Mouse (Mus musculus) bone marrow macrophage, adult 2 months (primary cell): ENCODE measurements at regions not wholly inside any gene's neighbourhood (a gene's known extent, or its start where the extent isn't known, plus 50 kb on each side); places are given as distances from the start of the nearest gene placed in this dataset.

Experiments used
- H3K27ac ChIP-seq: 2 replicates; pipeline ENCODE4 v1.5.1; 2012; ENCODE audit warnings: low read depth, low read length; ENCODE audit not compliant: insufficient read depth
- H3K4me1 ChIP-seq: 2 replicates; pipeline ENCODE4 v1.6.1; 2012; ENCODE audit warnings: low read length; ENCODE audit not compliant: control insufficient read depth, insufficient read depth
- H3K4me3 ChIP-seq: 2 replicates; pipeline ENCODE4 v1.5.1; 2012; ENCODE audit warnings: mild to moderate bottlenecking, low read length, moderate library complexity; ENCODE audit not compliant: insufficient read depth
- CTCF ChIP-seq: IDR thresholded peaks from 2 replicates; pipeline ENCODE4 v1.5.1; 2012; ENCODE audit warnings: low read depth, mild to moderate bottlenecking, low read length, moderate library complexity
- POLR2A ChIP-seq: IDR thresholded peaks from 2 replicates; pipeline ENCODE4 v1.6.1; 2012; ENCODE audit warnings: mild to moderate bottlenecking, low read depth, low read length, borderline replicate concordance

GRCm38 (mm10) chr6:67159224-67159623, 78.8 kb upstream of the Serbp1 start:
- TF ChIP-seq CTCF (no peak), POLR2A (no peak)
- H3K4me1 ChIP-seq, result peaks cover 7% of the 10 kb centered on the region
- H3K4me3 ChIP-seq, result no peak overlapping the region
- no peak overlapping the region for H3K27ac ChIP-seq

GRCm38 (mm10) chr6:67158765-67159164, 79.2 kb upstream of the Serbp1 start:
- TF ChIP-seq POLR2A, result no peak
- TF ChIP-seq CTCF, result peak; percentile 84
- no peak overlapping the region for H3K27ac ChIP-seq
- H3K4me3 ChIP-seq, result no peak overlapping the region
- H3K4me1 ChIP-seq, result peaks cover 7% of the 10 kb centered on the region

GRCm38 (mm10) chr6:67152845-67153468, 85.0 kb upstream of the Serbp1 start:
- TF ChIP-seq CTCF (no peak), POLR2A (no peak)
- Histone ChIP-seq H3K27ac (no peak overlapping the region), H3K4me3 (no peak overlapping the region), H3K4me1 (peaks cover 3% of the 10 kb centered on the region)

- peaks cover 7% of the 10 kb centered on the region for H3K4me1 ChIP-seq
- no peak overlapping the region for H3K4me3 ChIP-seq
- H3K27ac ChIP-seq, result no peak overlapping the region
- TF ChIP-seq CTCF (no peak), POLR2A (no peak)
These were observed 86.5 kb upstream of the Serbp1 start for GRCm38 (mm10) chr6:67151515-67151914.

- TF ChIP-seq POLR2A, result no peak
- no peak for TF ChIP-seq CTCF
- H3K4me1 ChIP-seq, result peaks cover 8% of the 10 kb centered on the region
- H3K27ac ChIP-seq, result no peak overlapping the region
- no peak overlapping the region for H3K4me3 ChIP-seq
These were observed 88.6 kb upstream of the Serbp1 start for GRCm38 (mm10) chr6:67149425-67149824.

- Histone ChIP-seq H3K4me1 (peaks cover 11% of the 10 kb centered on the region), H3K27ac (no peak overlapping the region), H3K4me3 (no peak overlapping the region)
- TF ChIP-seq CTCF (no peak), POLR2A (no peak)
These were observed 91.3 kb upstream of the Serbp1 start for GRCm38 (mm10) chr6:67146708-67147107.

GRCm38 (mm10) chr6:67145969-67146368, 92.0 kb upstream of the Serbp1 start:
- H3K4me3 ChIP-seq, result no peak overlapping the region
- peaks cover 16% of the 10 kb centered on the region for H3K4me1 ChIP-seq
- TF ChIP-seq POLR2A (no peak), CTCF (no peak)
- H3K27ac ChIP-seq, result no peak overlapping the region

GRCm38 (mm10) chr6:67144946-67145716, 92.8 kb upstream of the Serbp1 start:
- Histone ChIP-seq H3K27ac (no peak overlapping the region), H3K4me3 (no peak overlapping the region), H3K4me1 (peaks cover 25% of the 10 kb centered on the region)
- TF ChIP-seq POLR2A (no peak), CTCF (no peak)

GRCm38 (mm10) chr6:67142179-67142578, 95.8 kb upstream of the Serbp1 start:
- Histone ChIP-seq H3K4me1 (peaks cover 38% of the 10 kb centered on the region), H3K27ac (no peak overlapping the region), H3K4me3 (no peak overlapping the region)
- TF ChIP-seq POLR2A, result no peak
- TF ChIP-seq CTCF, result peak; percentile 67; the same call in 1 of the 2 replicates

GRCm38 (mm10) chr6:67140645-67141250, 97.2 kb upstream of the Serbp1 start:
- Histone ChIP-seq H3K27ac (peak overlapping the region; percentile 14; the same call in 1 of the 2 replicates), H3K4me1 (peaks cover 39% of the 10 kb centered on the region), H3K4me3 (no peak overlapping the region)
- TF ChIP-seq CTCF, result no peak
- no peak for TF ChIP-seq POLR2A
